Mouse (Mus musculus) small intestine, adult 10 weeks (tissue): ENCODE measurements around the gene Mcur1. TPM values are rescaled to one million over a fixed set of nuclear protein-coding genes. Genes with fewer than 3 reads are reported as not detected.

ENCODE experiments used
- polyA plus RNA-seq: library from polyadenylated mRNA; stranded (reverse); fragments of 350-450 nt; fragmentation: Illumina TruSeq; extraction: RNeasy Lipid Tissue Mini Kit (QIAGEN cat#74804); gene quantifications from one replicate; pipeline ENCODE4 v1.2.3, GENCODE M21; 2014; ENCODE audit warnings: low replicate concordance

Gene Mcur1
- polyA plus RNA-seq: 72.3 TPM

GRCm38 (mm10) chr13:43559711-43560457, at the start of gene Mcur1:
Gene Mcur1 (minus strand): TSS chr13:43560191.

Other genes with a start within 250 kb of the Mcur1 start
- gene Sirt5, start 194.7 kb downstream of the Mcur1 start, polyA plus RNA-seq: 5.6 TPM
- gene Nol7, start 161.8 kb downstream of the Mcur1 start, polyA plus RNA-seq: 338 TPM
- 93.3 TPM for gene Ranbp9, start 78.9 kb downstream of the Mcur1 start, polyA plus RNA-seq
- not detected for gene Rnf182, start 55.5 kb upstream of the Mcur1 start, polyA plus RNA-seq
- gene Cd83, start 224.6 kb upstream of the Mcur1 start, polyA plus RNA-seq: 11.8 TPM